Mouse (Mus musculus) intestine, embryonic 14.5 days (tissue): Measurements from ENCODE around the gene Tac2. TPM values are rescaled to one million over a fixed set of nuclear protein-coding genes. Genes with fewer than 3 reads are reported as not detected.

Experiments
- ATAC-seq: fragments of 200-750 bp; cut with Nextera tagmentation; replicated peaks from 2 replicates; pipeline ENCODE4 v1.8.0; 2017; ENCODE audit warnings: low read depth, moderate number of reproducible peaks, moderate TSS enrichment, moderate library complexity; ENCODE audit not compliant: low FRiP score, low TSS enrichment
- DNase-seq: peaks from one replicate; pipeline ENCODE4 v3.0.0-alpha.2; 2018; ENCODE audit warnings: low spot score
- H3K27ac ChIP-seq: fragments of 300-500 bp; sonication (generic); 2 replicates; pipeline ENCODE4 v1.5.1; 2014; ENCODE audit warnings: low read depth, mild to moderate bottlenecking, control low read depth
- H3K27me3 ChIP-seq: fragments of 300-500 bp; sonication (generic); replicated peaks from 2 replicates; pipeline ENCODE4 v1.6.1; 2014; ENCODE audit warnings: low read length, control low read depth; ENCODE audit not compliant: control insufficient read depth, insufficient read depth
- H3K36me3 ChIP-seq: fragments of 300-500 bp; sonication (generic); 2 replicates; pipeline ENCODE4 v1.6.1; 2014; ENCODE audit warnings: low read length, control low read depth; ENCODE audit not compliant: control insufficient read depth, insufficient read depth
- H3K4me1 ChIP-seq: fragments of 300-500 bp; sonication (generic); replicated peaks from 2 replicates; pipeline ENCODE4 v1.6.1; 2014; ENCODE audit warnings: low read length, control low read depth, mixed read lengths; ENCODE audit not compliant: control insufficient read depth, insufficient read depth
- H3K4me2 ChIP-seq: fragments of 300-500 bp; sonication (generic); 2 replicates; pipeline ENCODE4 v1.6.1; 2014; ENCODE audit warnings: low read length
- H3K4me3 ChIP-seq: fragments of 300-500 bp; sonication (generic); 2 replicates; pipeline ENCODE4 v1.5.1; 2014; ENCODE audit warnings: low read depth, low read length, control low read depth, mixed read lengths
- H3K9ac ChIP-seq: fragments of 300-500 bp; sonication (generic); 2 replicates; pipeline ENCODE4 v1.6.1; 2014; ENCODE audit warnings: mild to moderate bottlenecking, low read length
- H3K9me3 ChIP-seq: fragments of 300-500 bp; sonication (generic); 2 replicates; pipeline ENCODE4 v1.6.1; 2016; ENCODE audit warnings: low read length, control low read depth; ENCODE audit not compliant: control insufficient read depth
- WGBS: fragments of 180-500 bp; shearing (Covaris S2); extraction: QIAGEN DNeasy Blood & Tissue Kit; methylation state at CpG from one replicate; pipeline ENCODE4 v1.1.7; 2014; 5-methylcytosine and 5-hydroxymethylcytosine counted together
- polyA plus RNA-seq: library from polyadenylated mRNA; unstranded; fragments of >200 nt; fragmentation: Nextera tagmentation; extraction: Ambion mirVana; gene quantifications from 2 replicates; pipeline ENCODE4 v1.2.1, GENCODE M21; 2014

The Tac2 gene
- polyA plus RNA-seq, result 5.3 and 8.3 TPM in 2 replicates

- ATAC-seq, result no peak
- Histone ChIP-seq H3K9me3 (no peaks in the 10 kb centered on the region), H3K4me2 (no peak within 1 kb of the TSS), H3K4me1 (peaks cover 27% of the 10 kb centered on the region), H3K4me3 (no peak within 1 kb of the TSS), H3K36me3 (no peaks in the 10 kb centered on the region), H3K9ac (no peak within 1 kb of the TSS), H3K27ac (no peak within 1 kb of the TSS), H3K27me3 (0 out of 2 replicates have a peak, but pooled peaks cover 3% of the 10 kb centered on the region)
- WGBS, result 85% methylated on average over 3 of the region's 3 CpGs
- DNase-seq, result no peak
Observed at GRCm38 (mm10) chr10:127724178-127724577, at the start of gene Tac2. Tac2 (plus strand) TSS chr10:127724478.

- WGBS, result 88% methylated on average over 8 of the region's 8 CpGs
- Histone ChIP-seq H3K27ac (no peak overlapping the region), H3K4me2 (no peak overlapping the region), H3K4me1 (0 out of 2 replicates have a peak, but pooled peaks cover 3% of the 10 kb centered on the region), H3K36me3 (no peaks in the 10 kb centered on the region), H3K4me3 (no peak overlapping the region), H3K27me3 (no peaks in the 10 kb centered on the region), H3K9ac (no peak overlapping the region), H3K9me3 (no peaks in the 10 kb centered on the region)
- peak; percentile 69 for DNase-seq
- ATAC-seq, result no peak
Observed at GRCm38 (mm10) chr10:127674794-127675522, 49.3 kb upstream of the Tac2 start.

GRCm38 (mm10) chr10:127675859-127676398 is 48.3 kb upstream of the Tac2 start:
- no peaks in the 10 kb centered on the region for H3K27me3 ChIP-seq
- H3K36me3 ChIP-seq, result no peaks in the 10 kb centered on the region
- 0 out of 2 replicates have a peak, but pooled peaks cover 3% of the 10 kb centered on the region for H3K4me1 ChIP-seq
- DNase-seq (no peak), ATAC-seq (no peak)
- peak overlapping the region; percentile 31; the same call in 1 of the 2 replicates for H3K9ac ChIP-seq
- peak overlapping the region; percentile 59 for H3K4me3 ChIP-seq
- WGBS, result 50% methylated on average over 5 of the region's 5 CpGs
- peak overlapping the region; percentile 62 for H3K27ac ChIP-seq
- H3K9me3 ChIP-seq, result no peaks in the 10 kb centered on the region
- peak overlapping the region; percentile 64 for H3K4me2 ChIP-seq

- Histone ChIP-seq H3K27me3 (no peaks in the 10 kb centered on the region), H3K36me3 (no peaks in the 10 kb centered on the region), H3K4me2 (peak overlapping the region; percentile 84), H3K4me3 (peak overlapping the region; percentile 59), H3K27ac (peak overlapping the region; percentile 62), H3K9me3 (no peaks in the 10 kb centered on the region), H3K9ac (peak overlapping the region; percentile 60), H3K4me1 (0 out of 2 replicates have a peak, but pooled peaks cover 3% of the 10 kb centered on the region)
- peak; percentile 92 for DNase-seq
- 1% methylated on average over 66 of the region's 71 CpGs for WGBS
- peak; percentile 92 for ATAC-seq
Observed at GRCm38 (mm10) chr10:127676691-127677548, 47.4 kb upstream of the Tac2 start.

- Histone ChIP-seq H3K4me2 (peak overlapping the region; percentile 84), H3K4me3 (peak overlapping the region; percentile 59), H3K9ac (peak overlapping the region; percentile 60), H3K9me3 (no peaks in the 10 kb centered on the region), H3K36me3 (no peaks in the 10 kb centered on the region), H3K27me3 (no peaks in the 10 kb centered on the region), H3K4me1 (0 out of 2 replicates have a peak, but pooled peaks cover 3% of the 10 kb centered on the region), H3K27ac (0 out of 2 replicates have a peak overlapping the region, but pooled peaks have one; percentile 62)
- ATAC-seq, result no peak
- 9% methylated on average over 14 of the region's 14 CpGs for WGBS
- DNase-seq, result peak; percentile 74
Observed at GRCm38 (mm10) chr10:127677591-127678336, 46.5 kb upstream of the Tac2 start.

GRCm38 (mm10) chr10:127679208-127679607 is 45.1 kb upstream of the Tac2 start:
- no peak for ATAC-seq
- H3K9me3 ChIP-seq, result no peaks in the 10 kb centered on the region
- 93% methylated on average over 1 of the region's 1 CpGs for WGBS
- DNase-seq, result no peak
- 0 out of 2 replicates have a peak, but pooled peaks cover 3% of the 10 kb centered on the region for H3K4me1 ChIP-seq
- no peak overlapping the region for H3K4me3 ChIP-seq
- no peak overlapping the region for H3K4me2 ChIP-seq
- no peak overlapping the region for H3K9ac ChIP-seq
- no peaks in the 10 kb centered on the region for H3K36me3 ChIP-seq
- H3K27me3 ChIP-seq, result no peaks in the 10 kb centered on the region
- H3K27ac ChIP-seq, result no peak overlapping the region

- Histone ChIP-seq H3K4me2 (no peak overlapping the region), H3K36me3 (no peaks in the 10 kb centered on the region), H3K4me1 (0 out of 2 replicates have a peak, but pooled peaks cover 3% of the 10 kb centered on the region), H3K9me3 (no peaks in the 10 kb centered on the region), H3K27ac (no peak overlapping the region), H3K9ac (no peak overlapping the region), H3K27me3 (no peaks in the 10 kb centered on the region), H3K4me3 (no peak overlapping the region)
- WGBS, result 91% methylated on average over 3 of the region's 3 CpGs
- DNase-seq (no peak), ATAC-seq (no peak)
Observed at GRCm38 (mm10) chr10:127679881-127680280, 44.4 kb upstream of the Tac2 start.

- WGBS, result 86% methylated on average over 6 of the region's 6 CpGs
- Histone ChIP-seq H3K4me2 (no peak overlapping the region), H3K27ac (no peak overlapping the region), H3K36me3 (no peaks in the 10 kb centered on the region), H3K4me3 (no peak overlapping the region), H3K27me3 (no peaks in the 10 kb centered on the region), H3K4me1 (no peaks in the 10 kb centered on the region), H3K9ac (no peak overlapping the region), H3K9me3 (no peaks in the 10 kb centered on the region)
- ATAC-seq (no peak), DNase-seq (no peak)
Observed at GRCm38 (mm10) chr10:127682886-127683285, 41.4 kb upstream of the Tac2 start.
